11 mouse cellular contexts compared by ENCODE assay signal in the genomic region with DNA sequence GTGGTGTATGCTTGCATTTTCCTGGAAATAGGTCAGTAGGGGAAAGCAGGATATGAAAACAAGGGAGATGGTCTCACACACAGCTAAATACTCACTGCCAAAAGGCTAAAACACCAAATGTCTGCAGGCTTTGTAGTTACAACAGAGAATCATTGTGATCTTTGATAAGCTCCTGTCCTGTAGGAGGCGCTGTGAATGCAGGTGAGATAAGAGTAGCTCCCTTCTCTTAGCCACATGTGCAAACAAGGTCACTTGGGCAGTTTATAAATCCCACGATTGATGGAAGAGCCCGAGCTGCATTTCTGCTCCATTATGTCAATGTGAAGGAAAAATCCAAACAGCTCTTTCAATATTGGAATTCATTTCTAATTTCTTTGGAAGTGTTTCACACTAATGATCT.
A peak's percentile ranks its signal among the peaks of the same experiment; 100 is the strongest.
DNase-seq lines count a peak whose midpoint lies in the region; ATAC-seq and TF ChIP-seq lines count a peak whose summit lies in the region.
"Had no signal": no experiment of that assay in that cellular context is flagged by ENCODE, and none has a peak within 500 bp of the region (broad histone marks: within the 10 kb centered on the region; RNA-seq: fewer than 3 reads in every experiment).

No protein-coding gene starts in this region.

- no peak overlapping the region for H3K4me2 ChIP-seq in hindbrain, postnatal 0 days (ENCODE audit: low read depth, low read length)
- no peak overlapping the region for H3K4me2 ChIP-seq in embryonic facial prominence, embryonic 14.5 days (ENCODE audit: low read depth, low read length)
- H3K4me2 ChIP-seq in heart, embryonic 11.5 days = no peak overlapping the region
- no peak overlapping the region for H3K4me2 ChIP-seq in forebrain, embryonic 14.5 days (ENCODE audit: low read length)
- H3K4me2 ChIP-seq: hindbrain, embryonic 15.5 days; limb, embryonic 12.5 days had no signal

- no peaks in the 10 kb centered on the region for H3K4me1 ChIP-seq in hindbrain, postnatal 0 days (ENCODE audit: insufficient read depth, low read length)
- peaks cover 13% of the 10 kb centered on the region for H3K4me1 ChIP-seq in hindbrain, embryonic 10.5 days (replicated peaks)
- no peaks in the 10 kb centered on the region for H3K4me1 ChIP-seq in MEL (ENCODE audit: control insufficient read depth in 1 of 2, insufficient read depth in 2 of 2, low read length in 2 of 2)
- H3K4me1 ChIP-seq in embryonic facial prominence, embryonic 14.5 days (ENCODE audit: control insufficient read depth, insufficient read depth, low read length) = no peaks in the 10 kb centered on the region
- no peaks in the 10 kb centered on the region for H3K4me1 ChIP-seq in heart, embryonic 11.5 days (ENCODE audit: control insufficient read depth, insufficient read depth, low read length)
- H3K4me1 ChIP-seq in forebrain, embryonic 14.5 days (ENCODE audit: control insufficient read depth, insufficient read depth, low read length) = no peaks in the 10 kb centered on the region
- H3K4me1 ChIP-seq: hindbrain, embryonic 15.5 days; limb, embryonic 12.5 days had no signal

- H3K36me3 ChIP-seq in hindbrain, postnatal 0 days (ENCODE audit: insufficient read depth, low read length) = no peaks in the 10 kb centered on the region
- H3K36me3 ChIP-seq in hindbrain, embryonic 10.5 days = no peaks in the 10 kb centered on the region
- no peaks in the 10 kb centered on the region for H3K36me3 ChIP-seq in MEL (ENCODE audit: control insufficient read depth in 1 of 2, insufficient read depth in 2 of 2, low read length in 2 of 2)
- no peaks in the 10 kb centered on the region for H3K36me3 ChIP-seq in embryonic facial prominence, embryonic 14.5 days (ENCODE audit: control insufficient read depth, insufficient read depth, low read length)
- no peaks in the 10 kb centered on the region for H3K36me3 ChIP-seq in heart, embryonic 11.5 days (ENCODE audit: control insufficient read depth, insufficient read depth, low read length)
- H3K36me3 ChIP-seq in forebrain, embryonic 14.5 days (ENCODE audit: control insufficient read depth, insufficient read depth, low read length) = no peaks in the 10 kb centered on the region
- H3K36me3 ChIP-seq: hindbrain, embryonic 15.5 days; limb, embryonic 12.5 days had no signal

- peak; percentile 3; the same call in 1 of the 2 replicates for TF ChIP-seq RAD21 in MEL (IDR thresholded peaks at IDR 0.05; ENCODE audit: low read depth, low read length)

- no peak overlapping the region for H3K9ac ChIP-seq in hindbrain, postnatal 0 days (replicated peaks; ENCODE audit: low read length)
- no peak overlapping the region for H3K9ac ChIP-seq in MEL (ENCODE audit: control insufficient read depth, low read depth, low read length, poor library complexity, severe bottlenecking)
- H3K9ac ChIP-seq in embryonic facial prominence, embryonic 14.5 days (ENCODE audit: low read depth, low read length) = no peak overlapping the region
- H3K9ac ChIP-seq in heart, embryonic 11.5 days (ENCODE audit: low read depth, low read length) = no peak overlapping the region
- no peak overlapping the region for H3K9ac ChIP-seq in forebrain, embryonic 14.5 days (ENCODE audit: low read length)
- H3K9ac ChIP-seq: hindbrain, embryonic 15.5 days; limb, embryonic 12.5 days had no signal

- 15% methylated on average over 3 of the region's 3 CpGs for WGBS in hindbrain, postnatal 0 days
- WGBS in hindbrain, embryonic 10.5 days = 28% methylated on average over 3 of the region's 3 CpGs
- WGBS in embryonic facial prominence, embryonic 14.5 days = 11% methylated on average over 3 of the region's 3 CpGs
- WGBS in heart, embryonic 11.5 days (ENCODE audit: insufficient replicate concordance) = 31% methylated on average over 3 of the region's 3 CpGs
- WGBS in forebrain, embryonic 14.5 days = 20% methylated on average over 3 of the region's 3 CpGs

- peak; percentile 43 for DNase-seq in hindbrain, postnatal 0 days (ENCODE audit: low spot score)
- DNase-seq in hindbrain, embryonic 10.5 days (ENCODE audit: low spot score) = no peak
- DNase-seq in lung, postnatal 14 days = peak; percentile 13
- DNase-seq in lung, postnatal 25 days (ENCODE audit: low spot score) = no peak
- peak; percentile 6 for DNase-seq in MEL (ENCODE audit: low read depth, low spot score)
- peak; percentile 11 for DNase-seq in embryonic facial prominence, embryonic 14.5 days (ENCODE audit: low spot score)
- no peak for DNase-seq in forebrain, embryonic 14.5 days (ENCODE audit: low spot score)

- TF ChIP-seq CTCF in hindbrain, postnatal 0 days (IDR thresholded peaks at IDR 0.05; ENCODE audit: low read depth) = peak; percentile 39
- TF ChIP-seq CTCF in MEL (IDR thresholded peaks at IDR 0.05 in 2 of 3, conservative IDR thresholded peaks at IDR 0.05 in 1 of 3; ENCODE audit: control insufficient read depth in 1 of 3, insufficient read depth in 1 of 3, low read depth in 2 of 3, low read length in 3 of 3, poor library complexity in 1 of 3, severe bottlenecking in 1 of 3) = peak in 2 of 3 experiments; percentile 21 to 28; a peak in 3 of 6 replicates

- H3K79me2 ChIP-seq in MEL (ENCODE audit: control insufficient read depth, insufficient read depth, low read length, poor library complexity) = no peaks in the 10 kb centered on the region

- no peak for TF ChIP-seq EP300 in MEL (IDR thresholded peaks at IDR 0.05; ENCODE audit: low read depth in 1 of 2, low read length in 2 of 2)

- no peak for ATAC-seq in hindbrain, postnatal 0 days
- no peak for ATAC-seq in embryonic facial prominence, embryonic 14.5 days (ENCODE audit: low read depth)
- no peak for ATAC-seq in heart, embryonic 11.5 days (replicated peaks; ENCODE audit: insufficient number of reproducible peaks, low FRiP score, low TSS enrichment)
- no peak for ATAC-seq in forebrain, embryonic 14.5 days

- H3K4me3 ChIP-seq in hindbrain, postnatal 0 days (ENCODE audit: low read length) = no peak overlapping the region
- H3K4me3 ChIP-seq in hindbrain, embryonic 10.5 days = no peak overlapping the region
- H3K4me3 ChIP-seq in MEL (ENCODE audit: control insufficient read depth in 1 of 2, insufficient read depth in 1 of 2, low read depth in 2 of 2, low read length in 2 of 2) = no peak overlapping the region
- no peak overlapping the region for H3K4me3 ChIP-seq in embryonic facial prominence, embryonic 14.5 days (ENCODE audit: low read depth, low read length)
- no peak overlapping the region for H3K4me3 ChIP-seq in heart, embryonic 11.5 days (ENCODE audit: low read depth, low read length)
- no peak overlapping the region for H3K4me3 ChIP-seq in forebrain, embryonic 14.5 days (ENCODE audit: low read depth, low read length)
- H3K4me3 ChIP-seq: hindbrain, embryonic 15.5 days; limb, embryonic 12.5 days; myocyte had no signal

- TF ChIP-seq POLR2A in MEL (IDR thresholded peaks at IDR 0.05; ENCODE audit: control insufficient read depth in 1 of 2, insufficient read depth in 1 of 2, low read depth in 1 of 2, low read length in 2 of 2, poor library complexity in 1 of 2) = no peak

- no peak overlapping the region for H3K27ac ChIP-seq in hindbrain, postnatal 0 days
- H3K27ac ChIP-seq in hindbrain, embryonic 10.5 days = no peak overlapping the region
- no peak overlapping the region for H3K27ac ChIP-seq in MEL (ENCODE audit: control insufficient read depth, low read depth, low read length)
- H3K27ac ChIP-seq in embryonic facial prominence, embryonic 14.5 days (replicated peaks; ENCODE audit: low read depth, low read length) = no peak overlapping the region
- H3K27ac ChIP-seq in heart, embryonic 11.5 days (ENCODE audit: low read depth, low read length) = no peak overlapping the region
- H3K27ac ChIP-seq in forebrain, embryonic 14.5 days (ENCODE audit: low read depth, low read length) = no peak overlapping the region
- H3K27ac ChIP-seq: hindbrain, embryonic 15.5 days; limb, embryonic 12.5 days had no signal

- H3K27me3 ChIP-seq in hindbrain, postnatal 0 days (ENCODE audit: insufficient read depth, low read length) = no peaks in the 10 kb centered on the region
- no peaks in the 10 kb centered on the region for H3K27me3 ChIP-seq in hindbrain, embryonic 10.5 days (ENCODE audit: insufficient read depth, poor library complexity, severe bottlenecking)
- no peaks in the 10 kb centered on the region for H3K27me3 ChIP-seq in MEL (ENCODE audit: control insufficient read depth in 1 of 2, insufficient read depth in 2 of 2, low read length in 2 of 2)
- H3K27me3 ChIP-seq in embryonic facial prominence, embryonic 14.5 days (replicated peaks; ENCODE audit: control insufficient read depth, insufficient read depth, low read length) = no peaks in the 10 kb centered on the region
- no peaks in the 10 kb centered on the region for H3K27me3 ChIP-seq in heart, embryonic 11.5 days (ENCODE audit: control insufficient read depth, insufficient read depth, low read length)
- no peaks in the 10 kb centered on the region for H3K27me3 ChIP-seq in forebrain, embryonic 14.5 days (replicated peaks; ENCODE audit: control insufficient read depth, insufficient read depth, low read length)
- H3K27me3 ChIP-seq: hindbrain, embryonic 15.5 days had no signal

- no peaks in the 10 kb centered on the region for H3K9me3 ChIP-seq in hindbrain, postnatal 0 days (ENCODE audit: low read length)
- H3K9me3 ChIP-seq in hindbrain, embryonic 10.5 days = no peaks in the 10 kb centered on the region
- H3K9me3 ChIP-seq in MEL (replicated peaks; ENCODE audit: insufficient read depth, low read length) = no peaks in the 10 kb centered on the region
- no peaks in the 10 kb centered on the region for H3K9me3 ChIP-seq in embryonic facial prominence, embryonic 14.5 days (ENCODE audit: control insufficient read depth, low read length)
- no peaks in the 10 kb centered on the region for H3K9me3 ChIP-seq in heart, embryonic 11.5 days (replicated peaks; ENCODE audit: control insufficient read depth, low read length)
- H3K9me3 ChIP-seq in forebrain, embryonic 14.5 days (replicated peaks; ENCODE audit: control insufficient read depth, low read length) = no peaks in the 10 kb centered on the region
- H3K9me3 ChIP-seq: hindbrain, embryonic 15.5 days; limb, embryonic 12.5 days had no signal

TF ChIP-seq in MEL, 35 proteins besides CTCF, POLR2A, EP300 and RAD21:
- TF ChIP-seq USF1 (IDR thresholded peaks at IDR 0.05; ENCODE audit: low read depth, low read length) (no peak), GATA1 (IDR thresholded peaks at IDR 0.05; ENCODE audit: low read depth, low read length) (0 out of 2 replicates have a peak, but pooled peaks have one; percentile 18)

Comparison
In these comparisons a context has a peak if more than half of its experiments do, and no peak if none do; other contexts are left out.
1. DNase-seq: peak in hindbrain, postnatal 0 days (single experiment), lung, postnatal 14 days (single experiment), MEL (single experiment) and embryonic facial prominence, embryonic 14.5 days (single experiment); none in hindbrain, embryonic 10.5 days (single experiment), lung, postnatal 25 days (single experiment) and forebrain, embryonic 14.5 days (single experiment).